Mouse (Mus musculus): ENCODE measurements at regions not wholly inside any gene's neighbourhood (a gene's known extent, or its start where the extent isn't known, plus 50 kb on each side); places are given as distances from the start of the nearest gene placed in this dataset.

DNA sequence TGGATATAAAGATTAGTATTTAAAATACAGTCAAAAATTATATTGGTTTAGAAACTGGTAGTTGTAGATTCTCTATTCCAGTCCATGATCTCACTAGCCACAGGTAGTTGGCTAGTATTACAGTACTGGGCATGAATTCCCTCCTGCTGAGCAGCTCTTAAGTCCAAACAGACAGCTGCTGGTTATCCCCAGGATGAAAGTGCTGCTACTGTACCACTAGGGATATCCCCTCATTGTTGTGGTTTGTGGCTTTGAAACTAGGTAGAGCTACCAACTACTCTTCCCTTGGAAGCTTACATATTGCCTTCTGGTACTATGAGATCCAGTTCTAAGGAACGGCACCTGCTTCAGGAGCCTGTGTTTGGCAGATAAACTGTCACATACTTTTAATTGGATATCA is 97.9 kb upstream of the Pter start:
- 81% methylated on average over 1 of the region's 1 CpGs for WGBS
- Histone ChIP-seq H3K9me3 (replicated peaks; ENCODE audit: control insufficient read depth, low read length) (no peaks in the 10 kb centered on the region), H3K4me2 (ENCODE audit: low read depth, low read length) (no peak overlapping the region), H3K27ac (ENCODE audit: low read depth) (no peak overlapping the region), H3K4me1 (ENCODE audit: control insufficient read depth, insufficient read depth) (no peaks in the 10 kb centered on the region), H3K36me3 (replicated peaks; ENCODE audit: control insufficient read depth, insufficient read depth, low read length) (no peaks in the 10 kb centered on the region), H3K27me3 (ENCODE audit: control insufficient read depth, insufficient read depth, low read length) (no peaks in the 10 kb centered on the region), H3K4me3 (ENCODE audit: low read depth, low read length) (no peak overlapping the region), H3K9ac (replicated peaks; ENCODE audit: low read depth, low read length) (no peak overlapping the region)
- DNase-seq (ENCODE audit: low spot score) = no peak
- TF ChIP-seq CTCF (IDR thresholded peaks at IDR 0.05; ENCODE audit: low read depth) = no peak
- no peak for TF ChIP-seq EP300 (IDR thresholded peaks at IDR 0.05; ENCODE audit: low read depth)
- no peak for ATAC-seq (ENCODE audit: insufficient read depth, low read depth)

DNA sequence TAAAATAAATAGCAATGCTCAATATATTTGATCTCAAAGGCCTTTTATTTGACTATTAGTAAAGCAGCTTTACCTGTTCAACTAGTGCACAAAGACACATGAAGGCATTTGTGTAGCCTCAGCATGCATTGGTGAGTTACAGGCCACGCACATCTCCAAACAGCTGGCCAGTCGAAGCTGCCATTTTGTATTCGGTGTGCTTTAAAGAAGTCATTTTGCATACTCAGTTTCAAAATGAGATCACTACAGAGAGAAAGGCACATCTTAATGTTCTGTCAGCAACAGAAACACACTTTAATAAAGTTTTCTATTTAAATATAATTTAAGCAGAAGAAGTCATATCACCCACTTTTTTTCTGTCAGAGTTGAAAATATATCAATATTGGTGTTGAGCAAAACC is 90.3 kb upstream of the Pter start:
- no peak overlapping the region for H3K9ac ChIP-seq (replicated peaks; ENCODE audit: low read depth, low read length)
- no peak for ATAC-seq (ENCODE audit: insufficient read depth, low read depth)
- 94% methylated on average over 3 of the region's 3 CpGs for WGBS

DNA sequence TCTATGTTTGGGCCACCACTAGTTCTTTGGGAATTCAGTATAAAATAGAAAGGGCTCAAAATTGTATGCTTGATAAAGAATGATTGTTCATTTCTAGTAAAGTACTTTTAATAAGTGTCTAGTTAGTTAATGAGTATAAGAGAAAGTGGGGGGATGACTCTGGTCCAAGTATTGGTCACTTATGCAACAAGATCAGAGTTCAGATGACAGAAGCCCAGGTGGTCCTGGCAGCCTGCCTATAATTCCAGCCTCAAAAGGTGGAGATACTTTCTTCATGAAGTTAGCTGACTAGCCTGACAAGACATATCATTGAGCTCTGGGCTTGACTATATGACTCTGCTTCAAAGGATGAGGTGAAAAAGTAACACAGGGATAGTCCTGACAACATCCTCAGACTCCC is 57.3 kb upstream of the Pter start:
- DNase-seq (ENCODE audit: low spot score) (no peak), ATAC-seq (ENCODE audit: insufficient read depth, low read depth) (no peak)
- no peaks in the 10 kb centered on the region for H3K4me1 ChIP-seq (ENCODE audit: control insufficient read depth, insufficient read depth)
- H3K27ac ChIP-seq (ENCODE audit: low read depth) = no peak overlapping the region
- TF ChIP-seq EP300 (IDR thresholded peaks at IDR 0.05; ENCODE audit: low read depth) = no peak
- TF ChIP-seq CTCF (IDR thresholded peaks at IDR 0.05; ENCODE audit: low read depth) = no peak
- H3K36me3 ChIP-seq (replicated peaks; ENCODE audit: control insufficient read depth, insufficient read depth, low read length) = no peaks in the 10 kb centered on the region
- no peak overlapping the region for H3K9ac ChIP-seq (replicated peaks; ENCODE audit: low read depth, low read length)
- no peaks in the 10 kb centered on the region for H3K27me3 ChIP-seq (ENCODE audit: control insufficient read depth, insufficient read depth, low read length)
- no peak overlapping the region for H3K4me2 ChIP-seq (ENCODE audit: low read depth, low read length)
- H3K4me3 ChIP-seq (ENCODE audit: low read depth, low read length) = no peak overlapping the region
- H3K9me3 ChIP-seq (replicated peaks; ENCODE audit: control insufficient read depth, low read length) = no peaks in the 10 kb centered on the region

More for the DNA sequence above, 90.3 kb upstream of the Pter start:
- Histone ChIP-seq H3K4me1 (ENCODE audit: control insufficient read depth, insufficient read depth) (no peaks in the 10 kb centered on the region), H3K4me2 (ENCODE audit: low read depth, low read length) (no peak overlapping the region), H3K9me3 (replicated peaks; ENCODE audit: control insufficient read depth, low read length) (no peaks in the 10 kb centered on the region), H3K4me3 (ENCODE audit: low read depth, low read length) (no peak overlapping the region), H3K27ac (ENCODE audit: low read depth) (no peak overlapping the region), H3K36me3 (replicated peaks; ENCODE audit: control insufficient read depth, insufficient read depth, low read length) (no peaks in the 10 kb centered on the region), H3K27me3 (ENCODE audit: control insufficient read depth, insufficient read depth, low read length) (no peaks in the 10 kb centered on the region)
- TF ChIP-seq EP300 (IDR thresholded peaks at IDR 0.05; ENCODE audit: low read depth) (no peak), CTCF (IDR thresholded peaks at IDR 0.05; ENCODE audit: low read depth) (no peak)
- no peak for DNase-seq (ENCODE audit: low spot score)

DNA sequence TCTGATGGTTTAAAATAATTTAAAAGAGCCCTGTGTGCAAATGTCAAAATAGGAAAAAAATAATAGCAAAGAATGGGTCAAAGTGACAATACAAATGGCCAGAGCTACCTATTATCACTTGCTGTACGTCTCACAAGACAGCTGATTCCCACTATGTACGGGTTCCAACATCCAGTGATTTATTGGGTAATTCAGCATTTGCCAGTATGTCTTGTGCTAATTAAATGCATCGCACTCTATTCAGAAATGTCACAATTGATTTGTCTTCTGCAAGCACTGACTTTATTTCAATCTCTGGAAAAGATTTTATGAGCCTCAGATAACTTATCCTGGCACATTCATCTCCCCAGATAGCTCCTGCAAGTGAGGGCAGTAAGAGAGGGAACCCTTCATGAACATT is 55.1 kb upstream of the Pter start:
- no peaks in the 10 kb centered on the region for H3K36me3 ChIP-seq (replicated peaks; ENCODE audit: control insufficient read depth, insufficient read depth, low read length)
- H3K4me1 ChIP-seq (ENCODE audit: control insufficient read depth, insufficient read depth) = no peaks in the 10 kb centered on the region
- no peaks in the 10 kb centered on the region for H3K9me3 ChIP-seq (replicated peaks; ENCODE audit: control insufficient read depth, low read length)
- no peak overlapping the region for H3K9ac ChIP-seq (replicated peaks; ENCODE audit: low read depth, low read length)
- DNase-seq (ENCODE audit: low spot score) (no peak), ATAC-seq (ENCODE audit: insufficient read depth, low read depth) (no peak)
- no peak overlapping the region for H3K4me2 ChIP-seq (ENCODE audit: low read depth, low read length)
- no peak overlapping the region for H3K4me3 ChIP-seq (ENCODE audit: low read depth, low read length)
- H3K27ac ChIP-seq (ENCODE audit: low read depth) = no peak overlapping the region
- no peaks in the 10 kb centered on the region for H3K27me3 ChIP-seq (ENCODE audit: control insufficient read depth, insufficient read depth, low read length)
- WGBS = 79% methylated on average over 3 of the region's 3 CpGs
- TF ChIP-seq EP300 (IDR thresholded peaks at IDR 0.05; ENCODE audit: low read depth) = no peak

Data from heart, postnatal 0 days (tissue).